Mouse (Mus musculus) Patski (cell line): ENCODE data around the gene Klf16. TPM values are rescaled to one million over a fixed set of nuclear protein-coding genes. Genes with fewer than 3 reads are reported as not detected.

Experiments used
- ATAC-seq: fragments of 100-300 bp; one replicate; pipeline ENCODE4 v1.8.0; 2021
- CTCF ChIA-PET: fragments of 350-600 bp; sonication (Branson Sonifier 250); formaldehyde crosslinking; loops from one replicate; lab custom pipeline; 2022; ENCODE audit warnings: inconsistent platforms; lab: Charles Lee
- POLR2A ChIA-PET: fragments of 350-600 bp; sonication (Branson Sonifier 250); formaldehyde crosslinking; loops from one replicate; lab custom pipeline; 2022; ENCODE audit warnings: antibody characterized with exemption, inconsistent platforms; lab: Charles Lee
- DNase-seq: peaks from one replicate; pipeline ENCODE4 v3.0.0-alpha.2; 2011; ENCODE audit warnings: low read depth, low spot score
- H3K27me3 ChIP-seq: fragments of 371-371 bp; one replicate; pipeline ENCODE4 v1.5.1; 2021
- CTCF ChIP-seq: fragments of 100-300 bp; IDR thresholded peaks from one replicate; pipeline ENCODE4 v1.5.1; 2021
- in situ Hi-C: fragments of 300-500 bp; cut with MboI; formaldehyde crosslinking; loops from 3 replicates; pipeline ENCODE4 v1.11.1; 2018; ENCODE audit warnings: low pct_unique_long_range_greater_than_20kb, mixed read lengths
- polyA plus RNA-seq: library from polyadenylated mRNA; unstranded; gene quantifications from one replicate; pipeline ENCODE4 v1.2.3, GENCODE M21; 2021

Klf16 gene
- polyA plus RNA-seq, 1 experiment from 2014 or later: 18.7 TPM

- POLR2A ChIA-PET: no interaction called here
- no peak for TF ChIP-seq CTCF
- DNase-seq (no peak), ATAC-seq (no peak)
- in situ Hi-C loops: no loop called here
- no peaks in the 10 kb centered on the region for H3K27me3 ChIP-seq
- CTCF ChIA-PET: no interaction called here
Measured at GRCm38 (mm10) chr10:80526172-80526571, 50.9 kb downstream of the Klf16 start.

- H3K27me3 ChIP-seq: no peaks in the 10 kb centered on the region
- CTCF ChIA-PET: no interaction called here
- POLR2A ChIA-PET: no interaction called here
- DNase-seq (no peak), ATAC-seq (no peak)
- TF ChIP-seq CTCF: no peak
- in situ Hi-C loops: loop anchor here (25.0 kb wide), 1 partner anchor 161 kb away; the partner anchor contains the start of gene Plk5
Measured at GRCm38 (mm10) chr10:80523299-80523698, 53.8 kb downstream of the Klf16 start.

- ChIA-PET CTCF (interaction anchor here (1.3 to 1.9 kb wide), 2 partner anchors 9 to 12 kb away, joined by 4 to 8 read pairs; no protein-coding TSS in a partner anchor), POLR2A (interaction anchor here (0.6 kb wide), 1 partner anchor 10 kb away, joined by 3 read pairs; no protein-coding TSS in a partner anchor)
- in situ Hi-C loops: loop anchor here (25.0 kb wide), 1 partner anchor 157 kb away; the partner anchor contains the start of gene Plk5
- ATAC-seq: no peak
- H3K27me3 ChIP-seq: no peaks in the 10 kb centered on the region
- DNase-seq: no peak
- TF ChIP-seq CTCF: no peak
Measured at GRCm38 (mm10) chr10:80519287-80519686, 57.8 kb downstream of the Klf16 start.

Other genes with a start within 250 kb of the Klf16 start
- 6.2 TPM for gene Pcsk4, start 247.8 kb downstream of the Klf16 start, polyA plus RNA-seq
- 6.9 TPM for gene Reep6, start 247.4 kb downstream of the Klf16 start, polyA plus RNA-seq
- 1.2 TPM for gene Adamtsl5, start 228.9 kb downstream of the Klf16 start, polyA plus RNA-seq
- gene Plk5, start 220.9 kb downstream of the Klf16 start, polyA plus RNA-seq: 0.62 TPM
- gene Mex3d, start 189.7 kb downstream of the Klf16 start, polyA plus RNA-seq: 30.6 TPM
- 181 TPM for gene Mbd3, start 177.8 kb downstream of the Klf16 start, polyA plus RNA-seq
- 535 TPM for gene Uqcr11, start 170.5 kb downstream of the Klf16 start, polyA plus RNA-seq
- gene Tcf3, start 143.7 kb downstream of the Klf16 start, polyA plus RNA-seq: 96.9 TPM
- not detected for gene Onecut3, start 82.5 kb downstream of the Klf16 start, polyA plus RNA-seq
- gene Atp8b3, start 38.2 kb downstream of the Klf16 start, polyA plus RNA-seq: 0.24 TPM
- 32.2 TPM for gene Rexo1, start 15.8 kb downstream of the Klf16 start, polyA plus RNA-seq
- gene Abhd17a, start 13.0 kb upstream of the Klf16 start, polyA plus RNA-seq: 74.3 TPM
- gene Scamp4, start 25.6 kb upstream of the Klf16 start, polyA plus RNA-seq: 76.6 TPM
- gene Adat3, start 25.6 kb upstream of the Klf16 start, polyA plus RNA-seq: 4.7 TPM
- gene Gm49322, start 28.7 kb upstream of the Klf16 start, polyA plus RNA-seq: 1.7 TPM
- gene Csnk1g2, start 45.5 kb upstream of the Klf16 start, polyA plus RNA-seq: 164 TPM
- gene Btbd2, start 79.8 kb upstream of the Klf16 start, polyA plus RNA-seq: 70.4 TPM
- 124 TPM for gene Mknk2, start 100.8 kb upstream of the Klf16 start, polyA plus RNA-seq
- 15.9 TPM for gene Mob3a, start 124.7 kb upstream of the Klf16 start, polyA plus RNA-seq
- 12.0 TPM for gene Izumo4, start 124.9 kb upstream of the Klf16 start, polyA plus RNA-seq
- gene Ap3d1, start 164.9 kb upstream of the Klf16 start, polyA plus RNA-seq: 103 TPM
- 24.0 TPM for gene Dot1l, start 177.9 kb upstream of the Klf16 start, polyA plus RNA-seq
- gene Sf3a2, start 220.9 kb upstream of the Klf16 start, polyA plus RNA-seq: 66.7 TPM
- gene Plekhj1, start 221.3 kb upstream of the Klf16 start, polyA plus RNA-seq: 77.0 TPM
- 0.47 TPM for gene Amh, start 227.9 kb upstream of the Klf16 start, polyA plus RNA-seq
- not detected for gene Jsrp1, start 236.2 kb upstream of the Klf16 start, polyA plus RNA-seq
- 618 TPM for gene Oaz1, start 249.3 kb upstream of the Klf16 start, polyA plus RNA-seq